Mouse (Mus musculus): ENCODE results near the gene Sdk1. TPM values are rescaled to one million over a fixed set of nuclear protein-coding genes. Genes with fewer than 3 reads are reported as not detected.
A peak's percentile ranks its signal among the peaks of the same experiment; 100 is the strongest.

Gene Sdk1
- polyA plus RNA-seq, 1 experiment from 2014 or later, result 0.94 TPM

GRCm38 (mm10) chr5:142163483-142163882 is 922.2 kb downstream of the Sdk1 start:
- no peak for ATAC-seq
- H3K4me1 ChIP-seq (replicated peaks; ENCODE audit: control insufficient read depth, insufficient read depth, low read length), result no peaks in the 10 kb centered on the region
- H3K9ac ChIP-seq (ENCODE audit: low read depth, low read length), result no peak overlapping the region
- no peaks in the 10 kb centered on the region for H3K27me3 ChIP-seq (replicated peaks; ENCODE audit: control insufficient read depth, insufficient read depth, low read length)
- no peak overlapping the region for H3K4me2 ChIP-seq (replicated peaks; ENCODE audit: low read depth)
- WGBS, result 90% methylated on average over 4 of the region's 4 CpGs
- H3K9me3 ChIP-seq (ENCODE audit: control insufficient read depth), result no peaks in the 10 kb centered on the region
- H3K4me3 ChIP-seq (ENCODE audit: low read depth, low read length), result no peak overlapping the region
- no peak for TF ChIP-seq CTCF (IDR thresholded peaks at IDR 0.05; ENCODE audit: low read depth)
- no peaks in the 10 kb centered on the region for H3K36me3 ChIP-seq (ENCODE audit: control insufficient read depth, insufficient read depth)
- no peak overlapping the region for H3K27ac ChIP-seq (ENCODE audit: low read depth, low read length)

GRCm38 (mm10) chr5:142173636-142174035 is 932.3 kb downstream of the Sdk1 start:
- H3K9me3 ChIP-seq (ENCODE audit: control insufficient read depth), result no peaks in the 10 kb centered on the region
- H3K4me3 ChIP-seq (ENCODE audit: low read depth, low read length), result no peak overlapping the region
- no peak overlapping the region for H3K9ac ChIP-seq (ENCODE audit: low read depth, low read length)
- no peaks in the 10 kb centered on the region for H3K27me3 ChIP-seq (replicated peaks; ENCODE audit: control insufficient read depth, insufficient read depth, low read length)
- H3K36me3 ChIP-seq (ENCODE audit: control insufficient read depth, insufficient read depth), result no peaks in the 10 kb centered on the region
- no peak for ATAC-seq
- 83% methylated on average over 4 of the region's 4 CpGs for WGBS
- TF ChIP-seq CTCF (IDR thresholded peaks at IDR 0.05; ENCODE audit: low read depth), result no peak
- H3K27ac ChIP-seq (ENCODE audit: low read depth, low read length), result no peak overlapping the region
- no peaks in the 10 kb centered on the region for H3K4me1 ChIP-seq (replicated peaks; ENCODE audit: control insufficient read depth, insufficient read depth, low read length)
- H3K4me2 ChIP-seq (replicated peaks; ENCODE audit: low read depth), result no peak overlapping the region

GRCm38 (mm10) chr5:142178164-142178563 is 936.9 kb downstream of the Sdk1 start:
- ATAC-seq, result no peak
- Histone ChIP-seq H3K4me2 (replicated peaks; ENCODE audit: low read depth) (no peak overlapping the region), H3K9ac (ENCODE audit: low read depth, low read length) (no peak overlapping the region), H3K27ac (ENCODE audit: low read depth, low read length) (no peak overlapping the region), H3K4me3 (ENCODE audit: low read depth, low read length) (no peak overlapping the region), H3K27me3 (replicated peaks; ENCODE audit: control insufficient read depth, insufficient read depth, low read length) (no peaks in the 10 kb centered on the region), H3K9me3 (ENCODE audit: control insufficient read depth) (no peaks in the 10 kb centered on the region), H3K36me3 (ENCODE audit: control insufficient read depth, insufficient read depth) (no peaks in the 10 kb centered on the region), H3K4me1 (replicated peaks; ENCODE audit: control insufficient read depth, insufficient read depth, low read length) (no peaks in the 10 kb centered on the region)
- WGBS, result 78% methylated on average over 8 of the region's 8 CpGs
- TF ChIP-seq CTCF (IDR thresholded peaks at IDR 0.05; ENCODE audit: low read depth), result no peak

GRCm38 (mm10) chr5:142179304-142179703 is 938.0 kb downstream of the Sdk1 start:
- WGBS, result 86% methylated on average over 11 of the region's 11 CpGs
- no peak for ATAC-seq

GRCm38 (mm10) chr5:142181862-142182261 is 940.6 kb downstream of the Sdk1 start:
- Histone ChIP-seq H3K9me3 (ENCODE audit: control insufficient read depth) (no peaks in the 10 kb centered on the region), H3K27ac (ENCODE audit: low read depth, low read length) (no peak overlapping the region), H3K4me2 (replicated peaks; ENCODE audit: low read depth) (no peak overlapping the region), H3K4me3 (ENCODE audit: low read depth, low read length) (no peak overlapping the region), H3K36me3 (ENCODE audit: control insufficient read depth, insufficient read depth) (no peaks in the 10 kb centered on the region), H3K4me1 (replicated peaks; ENCODE audit: control insufficient read depth, insufficient read depth, low read length) (no peaks in the 10 kb centered on the region), H3K9ac (ENCODE audit: low read depth, low read length) (no peak overlapping the region), H3K27me3 (replicated peaks; ENCODE audit: control insufficient read depth, insufficient read depth, low read length) (no peaks in the 10 kb centered on the region)
- peak; percentile 90 for ATAC-seq
- no peak for TF ChIP-seq CTCF (IDR thresholded peaks at IDR 0.05; ENCODE audit: low read depth)
- 26% methylated on average over 14 of the region's 14 CpGs for WGBS

More at GRCm38 (mm10) chr5:142179304-142179703, 938.0 kb downstream of the Sdk1 start:
- no peak for TF ChIP-seq CTCF (IDR thresholded peaks at IDR 0.05; ENCODE audit: low read depth)
- H3K36me3 ChIP-seq (ENCODE audit: control insufficient read depth, insufficient read depth), result no peaks in the 10 kb centered on the region
- H3K9ac ChIP-seq (ENCODE audit: low read depth, low read length), result no peak overlapping the region
- H3K9me3 ChIP-seq (ENCODE audit: control insufficient read depth), result no peaks in the 10 kb centered on the region
- H3K4me2 ChIP-seq (replicated peaks; ENCODE audit: low read depth), result no peak overlapping the region
- no peak overlapping the region for H3K4me3 ChIP-seq (ENCODE audit: low read depth, low read length)
- H3K27me3 ChIP-seq (replicated peaks; ENCODE audit: control insufficient read depth, insufficient read depth, low read length), result no peaks in the 10 kb centered on the region
- H3K4me1 ChIP-seq (replicated peaks; ENCODE audit: control insufficient read depth, insufficient read depth, low read length), result no peaks in the 10 kb centered on the region
- no peak overlapping the region for H3K27ac ChIP-seq (ENCODE audit: low read depth, low read length)

- no peak for TF ChIP-seq CTCF (IDR thresholded peaks at IDR 0.05; ENCODE audit: low read depth)
- ATAC-seq, result no peak
- Histone ChIP-seq H3K4me2 (replicated peaks; ENCODE audit: low read depth) (no peak overlapping the region), H3K27me3 (replicated peaks; ENCODE audit: control insufficient read depth, insufficient read depth, low read length) (no peaks in the 10 kb centered on the region), H3K9me3 (ENCODE audit: control insufficient read depth) (no peaks in the 10 kb centered on the region), H3K4me1 (replicated peaks; ENCODE audit: control insufficient read depth, insufficient read depth, low read length) (no peaks in the 10 kb centered on the region), H3K9ac (ENCODE audit: low read depth, low read length) (no peak overlapping the region), H3K27ac (ENCODE audit: low read depth, low read length) (no peak overlapping the region), H3K4me3 (ENCODE audit: low read depth, low read length) (no peak overlapping the region), H3K36me3 (ENCODE audit: control insufficient read depth, insufficient read depth) (peaks cover 3% of the 10 kb centered on the region; the same call in 1 of the 2 replicates)
- 76% methylated on average over 5 of the region's 5 CpGs for WGBS
Measured at GRCm38 (mm10) chr5:142188765-142189164, 947.5 kb downstream of the Sdk1 start.

- TF ChIP-seq CTCF (IDR thresholded peaks at IDR 0.05; ENCODE audit: low read depth), result peak; percentile 67
- no peak for ATAC-seq
- no peak overlapping the region for H3K4me3 ChIP-seq (ENCODE audit: low read depth, low read length)
- no peaks in the 10 kb centered on the region for H3K36me3 ChIP-seq (ENCODE audit: control insufficient read depth, insufficient read depth)
- H3K9me3 ChIP-seq (ENCODE audit: control insufficient read depth), result no peaks in the 10 kb centered on the region
- H3K4me1 ChIP-seq (replicated peaks; ENCODE audit: control insufficient read depth, insufficient read depth, low read length), result no peaks in the 10 kb centered on the region
- H3K9ac ChIP-seq (ENCODE audit: low read depth, low read length), result no peak overlapping the region
- no peak overlapping the region for H3K4me2 ChIP-seq (replicated peaks; ENCODE audit: low read depth)
- H3K27me3 ChIP-seq (replicated peaks; ENCODE audit: control insufficient read depth, insufficient read depth, low read length), result no peaks in the 10 kb centered on the region
- no peak overlapping the region for H3K27ac ChIP-seq (ENCODE audit: low read depth, low read length)
Measured at GRCm38 (mm10) chr5:142209911-142210310, 968.6 kb downstream of the Sdk1 start.

Measured in intestine, postnatal 0 days (tissue).